8 mouse cellular contexts compared by ENCODE assay signal in genomic region chr5:52191180-52191468, GRCm38 (mm10). TPM values are rescaled to one million over a fixed set of nuclear protein-coding genes. Genes with fewer than 3 reads are reported as not detected.
DNase-seq lines count a peak whose midpoint lies in the region; ATAC-seq and TF ChIP-seq lines count a peak whose summit lies in the region.

No protein-coding gene starts in this region.

- WGBS in kidney, adult 2 months: 27% methylated on average over 1 of the region's 1 CpGs
- WGBS in forebrain, embryonic 13.5 days: 50% methylated on average over 1 of the region's 1 CpGs
- 36% methylated on average over 1 of the region's 1 CpGs for WGBS in liver, embryonic 11.5 days

- no peaks in the 10 kb centered on the region for H3K36me3 ChIP-seq in kidney, adult 2 months (ENCODE audit: control insufficient read depth, insufficient read depth, low read length)
- H3K36me3 ChIP-seq in forebrain, embryonic 13.5 days (ENCODE audit: poor library complexity, severe bottlenecking): no peaks in the 10 kb centered on the region
- no peaks in the 10 kb centered on the region for H3K36me3 ChIP-seq in liver, embryonic 11.5 days (ENCODE audit: control insufficient read depth, insufficient read depth, low read length)

- ATAC-seq in forebrain, embryonic 13.5 days: no peak
- peak; percentile 42 for ATAC-seq in liver, embryonic 11.5 days (replicated peaks; ENCODE audit: low FRiP score)

- peak overlapping the region; percentile 49 for H3K4me3 ChIP-seq in kidney, adult 2 months (ENCODE audit: insufficient read depth, low read depth, low read length)
- peak overlapping the region; percentile 87 for H3K4me3 ChIP-seq in forebrain, embryonic 13.5 days
- H3K4me3 ChIP-seq in liver, embryonic 11.5 days (ENCODE audit: low read depth, low read length): peak overlapping the region; percentile 88

- no peaks in the 10 kb centered on the region for H3K9me3 ChIP-seq in forebrain, embryonic 13.5 days (replicated peaks)
- no peaks in the 10 kb centered on the region for H3K9me3 ChIP-seq in liver, embryonic 11.5 days (ENCODE audit: control insufficient read depth, low read length)

- no peaks in the 10 kb centered on the region for H3K27me3 ChIP-seq in kidney, adult 2 months (replicated peaks; ENCODE audit: control insufficient read depth, insufficient read depth, low read length)
- no peaks in the 10 kb centered on the region for H3K27me3 ChIP-seq in forebrain, embryonic 13.5 days
- H3K27me3 ChIP-seq in liver, embryonic 11.5 days (replicated peaks; ENCODE audit: control insufficient read depth, insufficient read depth, low read length): no peaks in the 10 kb centered on the region

- H3K9ac ChIP-seq in forebrain, embryonic 13.5 days: peak overlapping the region; percentile 52
- peak overlapping the region; percentile 64 for H3K9ac ChIP-seq in liver, embryonic 11.5 days (ENCODE audit: low read depth, low read length)

- peaks cover 14% of the 10 kb centered on the region for H3K4me1 ChIP-seq in kidney, adult 2 months (ENCODE audit: control insufficient read depth, insufficient read depth, low read length)
- H3K4me1 ChIP-seq in forebrain, embryonic 13.5 days: peaks cover 32% of the 10 kb centered on the region
- H3K4me1 ChIP-seq in liver, embryonic 11.5 days (replicated peaks; ENCODE audit: control insufficient read depth, insufficient read depth, low read length): peaks cover 13% of the 10 kb centered on the region

- TF ChIP-seq CTCF in kidney, adult 2 months (conservative IDR thresholded peaks at IDR 0.05; ENCODE audit: insufficient read depth, insufficient read length, low read depth, low read length): no peak

- TF ChIP-seq POLR2A in kidney, adult 2 months (IDR thresholded peaks at IDR 0.05; ENCODE audit: low read depth, low read length): no peak

- H3K4me2 ChIP-seq in forebrain, embryonic 13.5 days: peak overlapping the region; percentile 70
- H3K4me2 ChIP-seq in liver, embryonic 11.5 days: peak overlapping the region; percentile 85

- DNase-seq in kidney, adult 2 months: peak; percentile 6
- no peak for DNase-seq in kidney, postnatal 10 days
- DNase-seq in ZHBTc4 (ENCODE audit: low read depth, low spot score): peak; percentile 13
- no peak for DNase-seq in liver, embryonic 11.5 days (ENCODE audit: low spot score)
- DNase-seq in adrenal gland, adult 18-20 months (ENCODE audit: low spot score in 2 of 2): no peak
- no peak for DNase-seq in cerebellum, adult 8-10 months
- no peak for DNase-seq in yolk sac, embryonic 10.5 days (ENCODE audit: low spot score)

- H3K27ac ChIP-seq in kidney, adult 2 months (ENCODE audit: insufficient read depth, low read depth, low read length): peak overlapping the region; percentile 64; the same call in 1 of the 2 replicates
- H3K27ac ChIP-seq in forebrain, embryonic 13.5 days: no peak overlapping the region
- H3K27ac ChIP-seq in liver, embryonic 11.5 days (ENCODE audit: low read depth, low read length): no peak overlapping the region; the same call in 1 of the 2 replicates

RNA-seq across cellular contexts. Expression of gene Dhx15, which starts 0.8 kb away (rescaled TPM):
- polyA plus RNA-seq in kidney, adult 2 months (2012; rRNA removed): 31.2 and 39.2 TPM in 2 replicates
- 187 and 198 TPM in 2 replicates for polyA plus RNA-seq in forebrain, embryonic 13.5 days (2015; fragmentation: Nextera tagmentation; extraction: Ambion mirVana)
- polyA plus RNA-seq in liver, embryonic 11.5 days (2014; fragmentation: Nextera tagmentation; extraction: Ambion mirVana): 76.8 and 80.0 TPM in 2 replicates
- 100 to 1,000 TPM; 111 to 123 TPM for total RNA-seq in adrenal gland, adult 18-20 months (2021)

Comparison
In these comparisons a context has a peak if more than half of its experiments do, and no peak if none do; other contexts are left out.
1. DNase-seq: peak in kidney, adult 2 months (single experiment) and ZHBTc4 (single experiment); none in kidney, postnatal 10 days (single experiment), liver, embryonic 11.5 days (single experiment), adrenal gland, adult 18-20 months (0 of 2), cerebellum, adult 8-10 months (single experiment) and yolk sac, embryonic 10.5 days (single experiment).
2. Peak in every context shown above with its lines, with median percentiles within 50 percentile points of each other: H3K4me3 ChIP-seq.